Comparison of ENCODE assay signal across 15 mouse cellular contexts in genomic region chr12:72525588-72525987, GRCm38 (mm10).
"Had no signal": no experiment of that assay in that cellular context is flagged by ENCODE, and none has a peak within 500 bp of the region (broad histone marks: within the 10 kb centered on the region; RNA-seq: fewer than 3 reads in every experiment).

No protein-coding gene starts in this region.

- H3K27me3 ChIP-seq: limb, embryonic 13.5 days; liver, embryonic 15.5 days; lung, embryonic 15.5 days; midbrain, embryonic 15.5 days; neural tube, embryonic 12.5 days had no signal

- H3K4me1 ChIP-seq: limb, embryonic 13.5 days; lung, embryonic 15.5 days; midbrain, embryonic 15.5 days; neural tube, embryonic 12.5 days had no signal

- H3K27ac ChIP-seq: limb, embryonic 13.5 days; liver, embryonic 15.5 days; lung, embryonic 15.5 days; macrophage; midbrain, embryonic 15.5 days; neural tube, embryonic 12.5 days had no signal

- H3K36me3 ChIP-seq: limb, embryonic 13.5 days; liver, embryonic 15.5 days; lung, embryonic 15.5 days; midbrain, embryonic 15.5 days; neural tube, embryonic 12.5 days had no signal

- ATAC-seq: intestine, postnatal 0 days; midbrain, embryonic 15.5 days had no signal

- DNase-seq: kidney, adult 8-10 months; kidney, postnatal 25 days; lung, postnatal 14 days; retina, postnatal 1 day; right cerebral cortex, postnatal 4 days; spleen, adult 18-20 months; thymus, adult 18-20 months; thymus, postnatal 14 days had no signal

- H3K4me3 ChIP-seq: limb, embryonic 13.5 days; liver, embryonic 15.5 days; lung, embryonic 15.5 days; midbrain, embryonic 15.5 days; neural tube, embryonic 12.5 days had no signal

- H3K4me2 ChIP-seq: limb, embryonic 13.5 days; liver, embryonic 15.5 days; lung, embryonic 15.5 days; midbrain, embryonic 15.5 days; neural tube, embryonic 12.5 days had no signal

- H3K9ac ChIP-seq: limb, embryonic 13.5 days; liver, embryonic 15.5 days; lung, embryonic 15.5 days; midbrain, embryonic 15.5 days; neural tube, embryonic 12.5 days had no signal

- H3K9me3 ChIP-seq: liver, embryonic 15.5 days; lung, embryonic 15.5 days; midbrain, embryonic 15.5 days; neural tube, embryonic 12.5 days had no signal
